Mouse (Mus musculus) neural tube, embryonic 11.5 days (tissue): ENCODE measurements at regions not wholly inside any gene's neighbourhood (a gene's known extent, or its start where the extent isn't known, plus 50 kb on each side); places are given as distances from the start of the nearest gene placed in this dataset.

ENCODE experiments used
- ATAC-seq: fragments of 200-750 bp; cut with Nextera tagmentation; 2 replicates; pipeline ENCODE4 v1.8.0; 2017; ENCODE audit warnings: moderate number of reproducible peaks, mild to moderate bottlenecking, moderate TSS enrichment, moderate library complexity; ENCODE audit not compliant: insufficient read depth, low FRiP score, low TSS enrichment
- DNase-seq: peaks from one replicate; pipeline ENCODE4 v3.0.0-alpha.2; 2015; ENCODE audit warnings: low spot score
- H3K27ac ChIP-seq: fragments of 300-500 bp; sonication (generic); 2 replicates; pipeline ENCODE4 v1.5.1; 2014; ENCODE audit warnings: low read depth, mild to moderate bottlenecking, low read length
- H3K27me3 ChIP-seq: fragments of 300-500 bp; sonication (generic); 2 replicates; pipeline ENCODE4 v1.6.1; 2014; ENCODE audit warnings: mild to moderate bottlenecking, low read length, mixed read lengths; ENCODE audit not compliant: control insufficient read depth, insufficient read depth
- H3K36me3 ChIP-seq: fragments of 300-500 bp; sonication (generic); 2 replicates; pipeline ENCODE4 v1.6.1; 2014; ENCODE audit warnings: mild to moderate bottlenecking, low read length, moderate library complexity, mixed read lengths; ENCODE audit not compliant: control insufficient read depth, insufficient read depth
- H3K4me1 ChIP-seq: fragments of 300-500 bp; sonication (generic); 2 replicates; pipeline ENCODE4 v1.6.1; 2014; ENCODE audit warnings: low read length, mixed read lengths; ENCODE audit not compliant: control insufficient read depth, insufficient read depth
- H3K4me2 ChIP-seq: fragments of 300-500 bp; sonication (generic); 2 replicates; pipeline ENCODE4 v1.6.1; 2014; ENCODE audit warnings: low read depth, mild to moderate bottlenecking, moderate library complexity
- H3K4me3 ChIP-seq: fragments of 300-500 bp; sonication (generic); 2 replicates; pipeline ENCODE4 v1.5.1; 2014; ENCODE audit warnings: low read depth, low read length
- H3K9ac ChIP-seq: fragments of 300-500 bp; sonication (generic); 2 replicates; pipeline ENCODE4 v1.6.1; 2014; ENCODE audit warnings: mild to moderate bottlenecking, low read length
- H3K9me3 ChIP-seq: fragments of 300-500 bp; sonication (generic); 2 replicates; pipeline ENCODE4 v1.6.1; 2016; ENCODE audit warnings: low read length; ENCODE audit not compliant: control insufficient read depth
- WGBS: fragments of 180-500 bp; shearing (Covaris S2); extraction: QIAGEN DNeasy Blood & Tissue Kit; methylation state at CpG from one replicate; pipeline ENCODE4 v1.1.7; 2014; 5-methylcytosine and 5-hydroxymethylcytosine counted together

GRCm38 (mm10) chr5:62545785-62546184 lies 220.2 kb downstream of the Arap2 start:
- Histone ChIP-seq H3K27me3 (no peaks in the 10 kb centered on the region), H3K36me3 (no peaks in the 10 kb centered on the region), H3K4me1 (no peaks in the 10 kb centered on the region), H3K4me2 (no peak overlapping the region), H3K9ac (no peak overlapping the region), H3K4me3 (no peak overlapping the region), H3K27ac (no peak overlapping the region), H3K9me3 (no peaks in the 10 kb centered on the region)
- ATAC-seq: no peak
- DNase-seq: no peak

GRCm38 (mm10) chr5:62539304-62539703 lies 226.7 kb downstream of the Arap2 start:
- H3K4me2 ChIP-seq: no peak overlapping the region
- no peaks in the 10 kb centered on the region for H3K4me1 ChIP-seq
- no peak overlapping the region for H3K27ac ChIP-seq
- no peak overlapping the region for H3K9ac ChIP-seq
- H3K27me3 ChIP-seq: no peaks in the 10 kb centered on the region
- 88% methylated on average over 2 of the region's 2 CpGs for WGBS
- DNase-seq (no peak), ATAC-seq (no peak)
- H3K9me3 ChIP-seq: no peaks in the 10 kb centered on the region
- no peaks in the 10 kb centered on the region for H3K36me3 ChIP-seq
- H3K4me3 ChIP-seq: no peak overlapping the region

GRCm38 (mm10) chr5:62511827-62512226 lies 254.1 kb downstream of the Arap2 start:
- ATAC-seq (no peak), DNase-seq (no peak)
- WGBS: 83% methylated on average over 1 of the region's 1 CpGs

GRCm38 (mm10) chr5:62483521-62483920 lies 282.4 kb downstream of the Arap2 start:
- Histone ChIP-seq H3K4me1 (no peaks in the 10 kb centered on the region), H3K9ac (no peak overlapping the region), H3K36me3 (no peaks in the 10 kb centered on the region), H3K27ac (no peak overlapping the region), H3K4me3 (no peak overlapping the region), H3K4me2 (no peak overlapping the region), H3K9me3 (no peaks in the 10 kb centered on the region), H3K27me3 (no peaks in the 10 kb centered on the region)
- ATAC-seq: no peak
- DNase-seq: peak; percentile 42
- 40% methylated on average over 5 of the region's 5 CpGs for WGBS

More at GRCm38 (mm10) chr5:62511827-62512226, 254.1 kb downstream of the Arap2 start:
- Histone ChIP-seq H3K4me1 (no peaks in the 10 kb centered on the region), H3K27ac (no peak overlapping the region), H3K27me3 (no peaks in the 10 kb centered on the region), H3K9ac (no peak overlapping the region), H3K4me3 (no peak overlapping the region), H3K36me3 (no peaks in the 10 kb centered on the region), H3K4me2 (no peak overlapping the region), H3K9me3 (no peaks in the 10 kb centered on the region)

- ATAC-seq (no peak), DNase-seq (peak; percentile 11)
- H3K4me3 ChIP-seq: no peak overlapping the region
- H3K27ac ChIP-seq: no peak overlapping the region
- H3K9me3 ChIP-seq: no peaks in the 10 kb centered on the region
- no peaks in the 10 kb centered on the region for H3K4me1 ChIP-seq
- H3K9ac ChIP-seq: no peak overlapping the region
- H3K4me2 ChIP-seq: no peak overlapping the region
- H3K36me3 ChIP-seq: no peaks in the 10 kb centered on the region
- H3K27me3 ChIP-seq: no peaks in the 10 kb centered on the region
- 36% methylated on average over 1 of the region's 1 CpGs for WGBS
These were observed 285.0 kb downstream of the Arap2 start for GRCm38 (mm10) chr5:62480967-62481366.

GRCm38 (mm10) chr5:62473412-62473811 lies 292.5 kb downstream of the Arap2 start:
- H3K4me1 ChIP-seq: no peaks in the 10 kb centered on the region
- no peak overlapping the region for H3K9ac ChIP-seq
- H3K4me3 ChIP-seq: no peak overlapping the region
- no peak overlapping the region for H3K27ac ChIP-seq
- ATAC-seq (no peak), DNase-seq (no peak)
- no peaks in the 10 kb centered on the region for H3K9me3 ChIP-seq
- no peaks in the 10 kb centered on the region for H3K36me3 ChIP-seq
- H3K4me2 ChIP-seq: no peak overlapping the region
- no peaks in the 10 kb centered on the region for H3K27me3 ChIP-seq
- 88% methylated on average over 3 of the region's 3 CpGs for WGBS

GRCm38 (mm10) chr5:62466802-62467201 lies 299.2 kb downstream of the Arap2 start:
- DNase-seq: no peak
- no peak overlapping the region for H3K27ac ChIP-seq
- WGBS: 94% methylated on average over 1 of the region's 1 CpGs
- H3K4me3 ChIP-seq: no peak overlapping the region
- no peaks in the 10 kb centered on the region for H3K27me3 ChIP-seq
- no peaks in the 10 kb centered on the region for H3K36me3 ChIP-seq
- H3K4me2 ChIP-seq: no peak overlapping the region
- no peaks in the 10 kb centered on the region for H3K9me3 ChIP-seq
- no peaks in the 10 kb centered on the region for H3K4me1 ChIP-seq
- no peak overlapping the region for H3K9ac ChIP-seq
- ATAC-seq: no peak

- no peaks in the 10 kb centered on the region for H3K27me3 ChIP-seq
- no peak overlapping the region for H3K9ac ChIP-seq
- no peaks in the 10 kb centered on the region for H3K9me3 ChIP-seq
- DNase-seq (no peak), ATAC-seq (no peak)
- no peak overlapping the region for H3K4me2 ChIP-seq
- H3K4me1 ChIP-seq: no peaks in the 10 kb centered on the region
- no peak overlapping the region for H3K27ac ChIP-seq
- no peaks in the 10 kb centered on the region for H3K36me3 ChIP-seq
- 91% methylated on average over 2 of the region's 2 CpGs for WGBS
- H3K4me3 ChIP-seq: no peak overlapping the region
These were observed 303.4 kb downstream of the Arap2 start for GRCm38 (mm10) chr5:62462574-62462973.
